Mouse (Mus musculus) embryonic fibroblast, embryonic 13.5 days (primary cell): ENCODE data around the gene Rnf114.

ENCODE experiments used
- CTCF ChIP-seq: IDR thresholded peaks from 2 replicates; pipeline ENCODE4 v1.5.1; 2011; ENCODE audit warnings: mild to moderate bottlenecking, control low read depth, low read length, moderate library complexity, borderline replicate concordance; ENCODE audit not compliant: insufficient read depth
- POLR2A ChIP-seq: IDR thresholded peaks from 2 replicates; pipeline ENCODE4 v1.6.1; 2011; ENCODE audit warnings: low read depth, mild to moderate bottlenecking, control low read depth, low read length, moderate library complexity

GRCm38 (mm10) chr2:167529935-167530513 lies 37.6 kb downstream of the Rnf114 start:
- no peak for TF ChIP-seq CTCF
- TF ChIP-seq POLR2A: no peak
